Mouse (Mus musculus) erythroblast, embryonic 14.5 days (primary cell): ENCODE results near the gene Gm10837.

ENCODE experiments used
- GATA1 ChIP-seq: IDR thresholded peaks from 2 replicates; pipeline ENCODE4 v1.6.1; 2012; ENCODE audit warnings: low read length, inconsistent platforms, mixed read lengths
- TAL1 ChIP-seq: IDR thresholded peaks from 3 replicates; pipeline ENCODE4 v1.6.1; 2012; ENCODE audit warnings: low read length, inconsistent platforms, mixed read lengths

- TF ChIP-seq GATA1 (no peak), TAL1 (no peak)
These were observed 24.4 kb upstream of the Gm10837 start for GRCm38 (mm10) chr14:122465931-122466490.
